Mouse (Mus musculus) hindbrain, postnatal 0 days (tissue): ENCODE measurements around the gene Mapkapk5. TPM values are rescaled to one million over a fixed set of nuclear protein-coding genes. Genes with fewer than 3 reads are reported as not detected.
"Not testable (repeated sequence)": the region's sequence is repeated elsewhere in the genome, so short reads cannot be mapped to it uniquely, and the experiment has no call there.

Experiments used
- ATAC-seq: fragments of 200-750 bp; cut with Nextera tagmentation; 2 replicates; pipeline ENCODE4 v1.8.0; 2017; ENCODE audit warnings: mild to moderate bottlenecking, moderate TSS enrichment, moderate library complexity
- DNase-seq: peaks from one replicate; pipeline ENCODE4 v3.0.0-alpha.2; 2015; ENCODE audit warnings: low spot score
- H3K27ac ChIP-seq: fragments of 300-500 bp; sonication (generic); 2 replicates; pipeline ENCODE4 v1.5.1; 2014; ENCODE audit warnings: mild to moderate bottlenecking
- H3K27me3 ChIP-seq: fragments of 300-500 bp; sonication (generic); 2 replicates; pipeline ENCODE4 v1.6.1; 2014; ENCODE audit warnings: low read length, mixed read lengths; ENCODE audit not compliant: insufficient read depth
- H3K36me3 ChIP-seq: fragments of 300-500 bp; sonication (generic); 2 replicates; pipeline ENCODE4 v1.6.1; 2014; ENCODE audit warnings: low read length, mixed read lengths; ENCODE audit not compliant: insufficient read depth
- H3K4me1 ChIP-seq: fragments of 300-500 bp; sonication (generic); 2 replicates; pipeline ENCODE4 v1.6.1; 2014; ENCODE audit warnings: antibody characterized with exemption, low read length, mixed read lengths; ENCODE audit not compliant: insufficient read depth
- H3K4me2 ChIP-seq: fragments of 300-500 bp; sonication (generic); 2 replicates; pipeline ENCODE4 v1.6.1; 2014; ENCODE audit warnings: low read depth, mild to moderate bottlenecking, low read length, moderate library complexity, mixed read lengths
- H3K4me3 ChIP-seq: fragments of 300-500 bp; sonication (generic); 2 replicates; pipeline ENCODE4 v1.5.1; 2014; ENCODE audit warnings: low read length
- H3K9ac ChIP-seq: fragments of 300-500 bp; sonication (generic); replicated peaks from 2 replicates; pipeline ENCODE4 v1.6.1; 2014; ENCODE audit warnings: mild to moderate bottlenecking, low read length, moderate library complexity, mixed read lengths
- H3K9me3 ChIP-seq: fragments of 300-500 bp; sonication (generic); 2 replicates; pipeline ENCODE4 v1.6.1; 2016; ENCODE audit warnings: low read length, mixed read lengths
- CTCF ChIP-seq: IDR thresholded peaks from 2 replicates; pipeline ENCODE4 v1.5.1; 2016; ENCODE audit warnings: antibody characterized with exemption, control low read depth, low read depth
- WGBS: fragments of 180-500 bp; shearing (Covaris S2); extraction: QIAGEN DNeasy Blood & Tissue Kit; methylation state at CpG from one replicate; pipeline ENCODE4 v1.1.7; 2014; 5-methylcytosine and 5-hydroxymethylcytosine counted together
- polyA plus RNA-seq: library from polyadenylated mRNA; unstranded; fragments of >200 nt; fragmentation: Nextera tagmentation; extraction: Ambion mirVana; gene quantifications from 2 replicates; pipeline ENCODE4 v1.2.1, GENCODE M21; 2015
- total RNA-seq: library from RNA; depleted of rRNA; stranded (reverse); fragments of >200 nt; gene quantifications from 2 replicates; pipeline ENCODE4 v1.2.3, GENCODE M21; 2014; rRNA removed

Gene Mapkapk5
- total and polyA plus RNA-seq, 2 experiments from 2014 or later: 46.1 to 51.0 TPM

- Histone ChIP-seq H3K9me3 (no peaks in the 10 kb centered on the region), H3K9ac (no peak within 1 kb of the TSS), H3K4me2 (no peak within 1 kb of the TSS), H3K27me3 (no peaks in the 10 kb centered on the region), H3K4me3 (no peak within 1 kb of the TSS), H3K36me3 (no peaks in the 10 kb centered on the region), H3K27ac (no peak within 1 kb of the TSS), H3K4me1 (no peaks in the 10 kb centered on the region)
- 90% methylated on average over 3 of the region's 3 CpGs for WGBS
- DNase-seq (no peak), ATAC-seq (no peak)
- no peak for TF ChIP-seq CTCF
These were observed 42.5 kb downstream of the Mapkapk5 start, which contains the start of gene Adam1b for GRCm38 (mm10) chr5:121503231-121503630. Gene Adam1b (minus strand): TSS chr5:121503435.

GRCm38 (mm10) chr5:121501424-121501996, 44.2 kb downstream of the Mapkapk5 start:
- not testable (repeated sequence) for H3K27me3 ChIP-seq, H3K9ac ChIP-seq, H3K9me3 ChIP-seq, ATAC-seq, H3K4me3 ChIP-seq, H3K4me1 ChIP-seq, H3K4me2 ChIP-seq, DNase-seq, H3K36me3 ChIP-seq, H3K27ac ChIP-seq
- WGBS: 76% methylated on average over 10 of the region's 17 CpGs

GRCm38 (mm10) chr5:121500719-121501118, 45.0 kb downstream of the Mapkapk5 start:
- Histone ChIP-seq H3K4me1 (no peaks in the 10 kb centered on the region), H3K4me2 (no peak overlapping the region), H3K27ac (no peak overlapping the region), H3K27me3 (no peaks in the 10 kb centered on the region), H3K9me3 (no peaks in the 10 kb centered on the region), H3K9ac (no peak overlapping the region), H3K4me3 (no peak overlapping the region), H3K36me3 (no peaks in the 10 kb centered on the region)
- 72% methylated on average over 7 of the region's 7 CpGs for WGBS
- no peak for TF ChIP-seq CTCF
- DNase-seq (no peak), ATAC-seq (no peak)

GRCm38 (mm10) chr5:121493305-121493704, 52.4 kb downstream of the Mapkapk5 start:
- Histone ChIP-seq H3K4me2 (no peak overlapping the region), H3K9me3 (no peaks in the 10 kb centered on the region), H3K9ac (no peak overlapping the region), H3K36me3 (no peaks in the 10 kb centered on the region), H3K27me3 (no peaks in the 10 kb centered on the region), H3K4me3 (no peak overlapping the region), H3K4me1 (no peaks in the 10 kb centered on the region), H3K27ac (no peak overlapping the region)
- 78% methylated on average over 8 of the region's 8 CpGs for WGBS
- ATAC-seq: no peak
- no peak for TF ChIP-seq CTCF
- DNase-seq: no peak

GRCm38 (mm10) chr5:121484801-121485200, 60.9 kb downstream of the Mapkapk5 start:
- no peaks in the 10 kb centered on the region for H3K9me3 ChIP-seq
- H3K9ac ChIP-seq: no peak overlapping the region
- ATAC-seq (no peak), DNase-seq (no peak)
- no peaks in the 10 kb centered on the region for H3K36me3 ChIP-seq
- H3K4me3 ChIP-seq: no peak overlapping the region
- H3K4me1 ChIP-seq: no peaks in the 10 kb centered on the region
- 81% methylated on average over 5 of the region's 5 CpGs for WGBS
- no peak overlapping the region for H3K27ac ChIP-seq
- H3K27me3 ChIP-seq: no peaks in the 10 kb centered on the region
- H3K4me2 ChIP-seq: no peak overlapping the region
- no peak for TF ChIP-seq CTCF

GRCm38 (mm10) chr5:121477680-121478079, 68.0 kb downstream of the Mapkapk5 start:
- TF ChIP-seq CTCF: peak; percentile 80
- Histone ChIP-seq H3K36me3 (no peaks in the 10 kb centered on the region), H3K9me3 (no peaks in the 10 kb centered on the region), H3K27ac (no peak overlapping the region), H3K9ac (no peak overlapping the region), H3K27me3 (no peaks in the 10 kb centered on the region), H3K4me3 (no peak overlapping the region), H3K4me1 (no peaks in the 10 kb centered on the region), H3K4me2 (no peak overlapping the region)
- WGBS: 30% methylated on average over 3 of the region's 3 CpGs
- DNase-seq (peak; percentile 89), ATAC-seq (peak; percentile 47; the same call in 1 of the 2 replicates)

- ATAC-seq (no peak), DNase-seq (no peak)
- H3K27ac ChIP-seq: no peak overlapping the region
- no peaks in the 10 kb centered on the region for H3K9me3 ChIP-seq
- H3K36me3 ChIP-seq: no peaks in the 10 kb centered on the region
- H3K4me3 ChIP-seq: no peak overlapping the region
- WGBS: 86% methylated on average over 1 of the region's 1 CpGs
- no peak overlapping the region for H3K9ac ChIP-seq
- H3K4me2 ChIP-seq: no peak overlapping the region
- no peak for TF ChIP-seq CTCF
- H3K27me3 ChIP-seq: no peaks in the 10 kb centered on the region
- H3K4me1 ChIP-seq: no peaks in the 10 kb centered on the region
These were observed 69.7 kb downstream of the Mapkapk5 start for GRCm38 (mm10) chr5:121476040-121476439.

Other genes starting within 250 kb of the Mapkapk5 start
- 81.9 and 94.4 TPM in 2 replicates for gene Trafd1, start 160.3 kb downstream of the Mapkapk5 start, total RNA-seq
- 107 and 108 TPM in 2 replicates for gene Trafd1, start 160.3 kb downstream of the Mapkapk5 start, polyA plus RNA-seq
- 32.9 and 33.9 TPM in 2 replicates for gene Naa25, start 148.0 kb downstream of the Mapkapk5 start, total RNA-seq
- gene Naa25, start 148.0 kb downstream of the Mapkapk5 start, polyA plus RNA-seq: 37.5 and 38.3 TPM in 2 replicates
- gene Tmem116, start 94.0 kb downstream of the Mapkapk5 start, total RNA-seq: 0.72 and 7.6 TPM in 2 replicates
- 2.3 and 2.6 TPM in 2 replicates for gene Tmem116, start 94.0 kb downstream of the Mapkapk5 start, polyA plus RNA-seq
- 37.1 and 55.9 TPM in 2 replicates for gene Erp29, start 93.4 kb downstream of the Mapkapk5 start, total RNA-seq
- 192 and 196 TPM in 2 replicates for gene Erp29, start 93.4 kb downstream of the Mapkapk5 start, polyA plus RNA-seq
- gene Adam1b, start 42.5 kb downstream of the Mapkapk5 start, total RNA-seq: not detected in 2 replicates
- gene Adam1b, start 42.5 kb downstream of the Mapkapk5 start, polyA plus RNA-seq: not detected in 2 replicates
- gene Adam1a, start 423 bp downstream of the Mapkapk5 start, total RNA-seq: 8.5 and 14.4 TPM in 2 replicates
- gene Adam1a, start 423 bp downstream of the Mapkapk5 start, polyA plus RNA-seq: 1.3 and 1.4 TPM in 2 replicates
- gene Gm42878, start 423 bp downstream of the Mapkapk5 start, total RNA-seq: not detected in 2 replicates
- gene Gm42878, start 423 bp downstream of the Mapkapk5 start, polyA plus RNA-seq: not detected in 2 replicates
- gene Aldh2, start 47.9 kb upstream of the Mapkapk5 start, total RNA-seq: 87.7 and 106 TPM in 2 replicates
- 150 and 157 TPM in 2 replicates for gene Aldh2, start 47.9 kb upstream of the Mapkapk5 start, polyA plus RNA-seq
- 1.7 and 3.7 TPM in 2 replicates for gene Acad12, start 73.0 kb upstream of the Mapkapk5 start, total RNA-seq
- 1.6 and 2.2 TPM in 2 replicates for gene Acad12, start 73.0 kb upstream of the Mapkapk5 start, polyA plus RNA-seq
- gene Acad10, start 114.6 kb upstream of the Mapkapk5 start, total RNA-seq: 0.72 and 5.1 TPM in 2 replicates
- 1.2 and 1.4 TPM in 2 replicates for gene Acad10, start 114.6 kb upstream of the Mapkapk5 start, polyA plus RNA-seq
- gene Brap, start 114.7 kb upstream of the Mapkapk5 start, total RNA-seq: 41.2 and 41.7 TPM in 2 replicates
- gene Brap, start 114.7 kb upstream of the Mapkapk5 start, polyA plus RNA-seq: 43.5 and 44.0 TPM in 2 replicates
- gene Atxn2, start 165.4 kb upstream of the Mapkapk5 start, total RNA-seq: 86.8 and 118 TPM in 2 replicates
- gene Atxn2, start 165.4 kb upstream of the Mapkapk5 start, polyA plus RNA-seq: 83.5 and 85.9 TPM in 2 replicates